In the genomic region with DNA sequence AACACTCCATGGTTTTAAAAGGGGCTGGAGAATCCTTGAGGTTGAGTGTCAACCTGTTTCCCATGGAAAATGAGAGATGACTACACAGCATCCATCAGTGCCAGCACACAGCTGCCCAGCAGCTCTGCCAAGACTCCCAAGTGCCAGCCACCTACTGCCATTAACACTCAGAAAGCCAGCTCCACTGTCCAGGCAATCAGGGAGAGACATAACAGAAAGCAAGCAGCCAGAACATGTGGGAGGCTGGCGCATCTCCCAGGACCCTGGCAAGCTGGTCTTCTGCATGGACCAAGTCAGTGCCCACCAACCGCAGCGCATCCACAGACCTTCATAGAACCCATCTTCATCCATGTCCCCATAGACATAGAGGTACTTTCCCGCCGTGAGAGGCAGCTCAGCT, we compare ENCODE assay signal across 14 mouse cellular contexts.
"Had no signal": no experiment of that assay in that cellular context is flagged by ENCODE, and none has a peak within 500 bp of the region (broad histone marks: within the 10 kb centered on the region; RNA-seq: fewer than 3 reads in every experiment).

No protein-coding gene starts in this region.

- DNase-seq: kidney, adult 18-20 months; kidney, postnatal 10 days; layer of hippocampus, postnatal 36 days; lung, embryonic 14.5 days; lung, postnatal 10 days; lung, postnatal 4 days; midbrain, embryonic 14.5 days; retina, postnatal 1 day; right cerebral cortex, postnatal 25 days; spleen, adult 18-20 months; thymus, adult 18-20 months; thymus, postnatal 14 days had no signal

- ATAC-seq: intestine, embryonic 15.5 days; liver, embryonic 12.5 days had no signal
